Mouse (Mus musculus) liver, adult 2 months (tissue): ENCODE measurements around the gene Zim1. TPM values are rescaled to one million over a fixed set of nuclear protein-coding genes. Genes with fewer than 3 reads are reported as not detected.

Source experiments
- DNase-seq: peaks from one replicate; pipeline ENCODE4 v3.0.0-alpha.2; 2011; ENCODE audit warnings: low read depth, low spot score; ENCODE audit errors: extremely low read depth
- H3K27ac ChIP-seq: fragments of 200-500 bp; replicated peaks from 2 replicates; pipeline ENCODE4 v1.5.1; 2012; ENCODE audit warnings: low read depth, mild to moderate bottlenecking, control low read depth, inconsistent platforms, low read length; ENCODE audit not compliant: insufficient read depth
- H3K27me3 ChIP-seq: fragments of 200-500 bp; 2 replicates; pipeline ENCODE4 v1.6.1; 2012; ENCODE audit warnings: mild to moderate bottlenecking, moderate library complexity, low read length, inconsistent platforms; ENCODE audit not compliant: control insufficient read depth, insufficient read depth
- H3K36me3 ChIP-seq: fragments of 200-500 bp; 2 replicates; pipeline ENCODE4 v1.6.1; 2012; ENCODE audit warnings: low read length, inconsistent platforms; ENCODE audit not compliant: control insufficient read depth, insufficient read depth
- H3K4me1 ChIP-seq: fragments of 200-500 bp; 2 replicates; pipeline ENCODE4 v1.6.1; 2011; ENCODE audit warnings: low read length; ENCODE audit not compliant: control insufficient read depth, insufficient read depth
- H3K4me3 ChIP-seq: fragments of 200-500 bp; 2 replicates; pipeline ENCODE4 v1.5.1; 2011; ENCODE audit warnings: low read depth, mild to moderate bottlenecking, control low read depth, low read length, moderate library complexity; ENCODE audit not compliant: insufficient read depth
- H3K79me2 ChIP-seq: fragments of 200-500 bp; 2 replicates; pipeline ENCODE4 v1.6.1; 2012; ENCODE audit warnings: inconsistent platforms, mild to moderate bottlenecking, low read length, moderate library complexity; ENCODE audit not compliant: control insufficient read depth, insufficient read depth
- H3K9ac ChIP-seq: fragments of 200-500 bp; 2 replicates; pipeline ENCODE4 v1.6.1; 2012; ENCODE audit warnings: low read depth, mild to moderate bottlenecking, control low read depth, inconsistent platforms, low read length
- CTCF ChIP-seq: fragments of 200-500 bp; IDR thresholded peaks from 2 replicates; pipeline ENCODE4 v1.5.1; 2011; ENCODE audit warnings: low read depth, low read length, control low read depth
- POLR2A ChIP-seq: fragments of 200-500 bp; IDR thresholded peaks from 2 replicates; pipeline ENCODE4 v1.6.1; 2011; ENCODE audit warnings: low read length, control low read depth; ENCODE audit not compliant: insufficient read depth; ENCODE audit errors: extremely low read depth
- WGBS: fragments of 180-500 bp; shearing (Covaris S2); methylation state at CpG from one replicate; pipeline ENCODE4 v1.1.7; 2018; 5-methylcytosine and 5-hydroxymethylcytosine counted together
- polyA plus RNA-seq: library from polyadenylated mRNA; depleted of rRNA; stranded (reverse); fragments of >200 nt; gene quantifications from 2 replicates; pipeline ENCODE4 v1.2.3, GENCODE M21; 2012
- total RNA-seq: library from RNA; depleted of rRNA; stranded (reverse); fragments of >200 nt; gene quantifications from 2 replicates; pipeline ENCODE4 v1.2.3, GENCODE M21; 2014

The Zim1 gene
- total and polyA plus RNA-seq, 2 experiments, result under 0.01 to 0.01 TPM

DNA sequence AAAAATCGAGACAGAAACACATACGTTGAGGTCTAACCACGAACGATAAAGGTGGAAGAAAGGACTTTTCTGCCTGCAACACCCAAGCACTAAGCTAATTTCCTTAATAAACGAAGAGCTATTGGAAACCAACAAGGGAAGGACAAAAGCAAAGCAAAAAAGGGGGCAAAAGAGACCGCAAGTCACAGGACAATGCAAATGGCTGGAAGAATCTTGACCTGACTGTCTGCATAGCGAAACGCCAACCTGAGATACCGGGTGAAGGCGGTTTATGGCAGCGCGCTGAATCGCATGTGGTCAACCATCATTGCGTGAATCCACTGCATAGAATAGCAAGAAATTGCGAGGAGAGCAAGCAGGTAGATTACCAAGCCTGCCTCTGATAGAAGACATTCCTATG is 34.6 kb upstream of the Zim1 start:
- Histone ChIP-seq H3K79me2 (no peaks in the 10 kb centered on the region), H3K36me3 (no peaks in the 10 kb centered on the region), H3K27me3 (peaks cover 3% of the 10 kb centered on the region; the same call in 1 of the 2 replicates), H3K9ac (no peak overlapping the region), H3K27ac (no peak overlapping the region), H3K4me1 (no peaks in the 10 kb centered on the region), H3K4me3 (no peak overlapping the region)
- 44% methylated on average over 15 of the region's 15 CpGs for WGBS
- DNase-seq, result no peak
- TF ChIP-seq CTCF (no peak), POLR2A (no peak)

DNA sequence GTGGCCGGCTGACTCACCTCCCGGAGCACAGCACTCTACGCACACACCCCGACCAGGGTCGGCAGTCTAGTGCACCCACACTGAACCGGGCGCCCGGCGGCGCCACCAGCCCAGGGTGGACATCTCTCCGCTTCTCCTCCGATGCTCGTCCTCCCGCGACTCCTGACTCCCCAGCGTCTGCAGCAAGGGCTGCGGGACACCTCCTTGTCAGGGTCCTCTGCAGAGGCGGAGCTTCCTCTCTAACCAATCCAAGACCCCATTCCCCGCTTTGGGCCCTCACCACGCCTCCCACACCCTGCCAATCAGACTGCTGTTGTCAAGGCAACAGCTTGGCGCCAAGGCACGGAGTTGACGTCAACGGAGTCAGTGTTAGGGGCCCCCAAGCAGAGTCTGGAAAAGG is 34.0 kb upstream of the Zim1 start, which contains the start of the genes Peg3 and Usp29:
Gene Peg3 (minus strand): TSS at position 191 of the 400 bp plus-strand sequence.
Gene Usp29 (plus strand): TSS at position 338 of the 400 bp plus-strand sequence.
- H3K4me3 ChIP-seq, result peak within 1 kb of the TSS; percentile 64
- H3K36me3 ChIP-seq, result no peaks in the 10 kb centered on the region
- no peaks in the 10 kb centered on the region for H3K79me2 ChIP-seq
- H3K4me1 ChIP-seq, result no peaks in the 10 kb centered on the region
- DNase-seq, result peak; percentile 36
- peak within 1 kb of the TSS; percentile 58 for H3K9ac ChIP-seq
- peak; percentile 55; the same call in 1 of the 2 replicates for TF ChIP-seq POLR2A
- no peak for TF ChIP-seq CTCF
- WGBS, result 43% methylated on average over 24 of the region's 24 CpGs
- peak within 1 kb of the TSS; percentile 82 for H3K27ac ChIP-seq
- peaks cover 3% of the 10 kb centered on the region; the same call in 1 of the 2 replicates for H3K27me3 ChIP-seq

DNA sequence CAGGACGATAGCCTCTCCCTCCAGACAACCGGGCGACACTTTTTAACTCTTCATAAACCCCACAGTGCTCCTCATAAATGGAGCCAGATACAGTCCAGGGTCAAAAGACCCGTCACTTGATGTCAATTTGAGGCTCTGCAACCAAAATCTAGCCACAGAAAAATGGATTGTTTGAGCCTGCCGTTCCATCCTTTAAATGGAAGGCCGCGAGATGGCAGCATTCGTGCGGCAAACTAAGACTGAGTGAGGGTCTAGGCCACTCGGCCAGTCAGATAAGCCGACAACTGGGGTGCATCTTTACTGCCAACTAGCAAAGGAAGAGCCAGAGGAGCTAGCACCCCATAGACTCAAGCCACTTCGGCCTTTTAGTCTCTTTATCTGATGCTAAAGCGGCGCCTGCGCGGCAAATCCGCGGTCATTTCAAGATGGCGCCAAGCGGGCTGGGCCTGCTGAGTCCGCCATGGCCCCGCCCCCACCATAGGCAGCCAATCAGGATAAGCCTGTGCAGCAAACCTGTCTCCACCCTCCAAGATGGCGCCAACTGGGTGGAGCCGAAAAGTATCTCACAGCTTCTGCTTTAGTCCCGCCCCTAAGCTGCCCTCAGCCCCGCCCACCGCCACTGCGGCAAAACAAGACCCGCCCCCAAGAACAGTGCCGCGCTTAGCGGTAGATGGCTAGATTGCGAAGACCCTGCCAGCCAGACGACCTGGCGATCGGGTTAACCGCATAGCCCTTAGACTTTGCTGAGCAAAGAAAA is 33.0 kb upstream of the Zim1 start:
- Histone ChIP-seq H3K4me1 (no peaks in the 10 kb centered on the region), H3K36me3 (no peaks in the 10 kb centered on the region), H3K4me3 (peak overlapping the region; percentile 64), H3K79me2 (no peaks in the 10 kb centered on the region), H3K27me3 (peaks cover 3% of the 10 kb centered on the region; the same call in 1 of the 2 replicates), H3K27ac (peak overlapping the region; percentile 82), H3K9ac (peak overlapping the region; percentile 58)
- 41% methylated on average over 37 of the region's 37 CpGs for WGBS
- TF ChIP-seq POLR2A (no peak), CTCF (peak; percentile 46)
- DNase-seq, result peak; percentile 83

DNA sequence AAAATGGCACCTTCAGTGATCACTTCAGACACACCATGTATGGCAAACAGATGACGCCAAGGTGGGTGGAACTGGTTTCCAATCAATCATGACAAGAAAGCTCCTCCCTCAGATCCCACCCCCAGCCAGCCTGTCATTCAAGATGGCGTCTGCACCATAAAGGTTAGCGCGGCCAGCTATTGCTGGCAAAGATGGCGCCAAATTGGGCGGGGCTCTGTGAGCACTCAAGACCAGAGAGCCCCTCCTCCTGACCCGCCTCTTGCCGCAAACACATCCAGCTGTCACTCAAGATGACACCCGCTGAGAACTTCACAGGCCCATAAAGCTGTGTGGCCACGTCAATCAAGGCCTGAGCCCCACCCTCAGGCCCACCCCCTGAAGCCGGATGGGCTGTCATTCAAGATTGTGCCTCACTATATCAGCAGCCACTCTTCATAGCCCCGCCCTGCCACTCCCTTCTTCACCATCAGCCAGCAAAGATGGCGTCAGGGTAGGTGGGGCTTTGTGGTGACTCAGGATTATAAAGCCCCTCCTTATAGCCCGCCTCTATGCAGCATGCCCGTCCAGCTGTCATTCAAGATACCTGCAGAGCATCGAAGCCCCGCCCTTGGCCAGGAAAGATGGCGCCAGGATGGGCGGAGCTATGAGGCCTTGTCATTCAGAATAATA is 32.1 kb upstream of the Zim1 start:
- H3K27ac ChIP-seq, result peak overlapping the region; percentile 93
- H3K79me2 ChIP-seq, result no peaks in the 10 kb centered on the region
- H3K27me3 ChIP-seq, result peaks cover 3% of the 10 kb centered on the region; the same call in 1 of the 2 replicates
- H3K4me1 ChIP-seq, result no peaks in the 10 kb centered on the region
- 55% methylated on average over 19 of the region's 19 CpGs for WGBS
- H3K9ac ChIP-seq, result no peak overlapping the region
- H3K4me3 ChIP-seq, result no peak overlapping the region
- TF ChIP-seq POLR2A, result no peak
- TF ChIP-seq CTCF, result no peak
- DNase-seq, result peak; percentile 97
- no peaks in the 10 kb centered on the region for H3K36me3 ChIP-seq

DNA sequence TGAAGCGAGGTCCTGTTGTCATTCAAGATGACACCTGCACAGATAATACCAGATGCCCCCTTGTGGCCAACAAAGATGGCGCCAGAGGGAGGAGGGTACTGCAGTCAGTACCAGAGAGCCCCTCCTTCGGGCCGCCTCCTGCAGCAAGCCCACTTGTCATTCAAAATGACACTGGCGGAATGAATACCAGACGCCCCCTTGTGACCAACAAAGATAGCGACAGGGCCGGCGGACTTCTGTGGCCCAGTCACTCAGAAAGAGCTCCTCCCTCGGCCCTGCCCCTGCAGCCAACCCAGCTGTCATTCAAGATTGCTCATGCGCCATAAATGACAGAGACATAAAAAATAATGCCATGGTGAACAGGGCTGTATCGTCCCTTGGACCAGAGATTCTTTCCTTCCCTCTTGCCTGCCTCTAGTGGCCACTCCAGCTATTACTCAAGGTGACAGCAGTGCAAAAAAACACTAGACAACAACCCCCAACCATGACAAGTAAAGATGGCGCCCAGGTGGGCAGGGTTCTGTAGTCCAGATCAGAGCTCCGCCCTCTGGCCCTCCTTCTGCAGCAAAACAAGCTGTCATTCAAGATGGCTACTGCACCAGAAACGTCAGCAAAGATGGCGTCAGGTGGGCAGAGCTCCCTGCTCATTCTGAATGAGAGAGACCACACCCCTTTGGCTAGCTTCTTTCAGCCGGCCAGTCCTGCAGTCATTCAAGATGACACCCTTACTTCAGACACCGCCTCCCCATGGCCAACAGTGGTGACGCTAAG is 31.3 kb upstream of the Zim1 start:
- peak overlapping the region; percentile 22 for H3K4me3 ChIP-seq

More for the DNA sequence above, 31.3 kb upstream of the Zim1 start:
- no peak overlapping the region for H3K9ac ChIP-seq
- no peaks in the 10 kb centered on the region for H3K79me2 ChIP-seq
- peaks cover 3% of the 10 kb centered on the region; the same call in 1 of the 2 replicates for H3K27me3 ChIP-seq
- H3K36me3 ChIP-seq, result no peaks in the 10 kb centered on the region
- no peaks in the 10 kb centered on the region for H3K4me1 ChIP-seq
- peak; percentile 50 for TF ChIP-seq CTCF
- no peak for TF ChIP-seq POLR2A
- H3K27ac ChIP-seq, result peak overlapping the region; percentile 93
- WGBS, result 51% methylated on average over 19 of the region's 19 CpGs
- DNase-seq, result peak; percentile 94
